Mouse (Mus musculus) lung, postnatal 4 days (tissue): ENCODE measurements at regions not wholly inside any gene's neighbourhood (a gene's known extent, or its start where the extent isn't known, plus 50 kb on each side); places are given as distances from the start of the nearest gene placed in this dataset.
A peak's percentile ranks its signal among the peaks of the same experiment; 100 is the strongest.
"Not testable (repeated sequence)": the region's sequence is repeated elsewhere in the genome, so short reads cannot be mapped to it uniquely, and the experiment has no call there.

Experiments
- DNase-seq, 2 experiments: peaks; one replicate each; pipeline ENCODE4 v3.0.0; 2021

GRCm38 (mm10) chr1:47646681-47647080, 754.0 kb upstream of the Slc39a10 start:
- DNase-seq = no peak

GRCm38 (mm10) chr1:47606597-47606996, 713.9 kb upstream of the Slc39a10 start:
- DNase-seq = no peak

- no peak for DNase-seq
Measured at GRCm38 (mm10) chr1:47603989-47604360, 711.3 kb upstream of the Slc39a10 start.

GRCm38 (mm10) chr1:47603294-47603988, 710.8 kb upstream of the Slc39a10 start:
- DNase-seq = no peak

- DNase-seq = not testable (repeated sequence)
Measured at GRCm38 (mm10) chr1:47593641-47594040, 701.0 kb upstream of the Slc39a10 start.

- DNase-seq = no peak
Measured at GRCm38 (mm10) chr1:47545606-47546005, 653.0 kb upstream of the Slc39a10 start.

GRCm38 (mm10) chr1:47511426-47511825, 618.8 kb upstream of the Slc39a10 start:
- DNase-seq = no peak

GRCm38 (mm10) chr1:47507801-47508200, 615.1 kb upstream of the Slc39a10 start:
- no peak for DNase-seq

GRCm38 (mm10) chr1:47488581-47489204, 596.0 kb upstream of the Slc39a10 start:
- DNase-seq = no peak

- no peak for DNase-seq
Measured at GRCm38 (mm10) chr1:47486087-47486486, 593.4 kb upstream of the Slc39a10 start.

GRCm38 (mm10) chr1:47479059-47479458, 586.4 kb upstream of the Slc39a10 start:
- no peak for DNase-seq

- no peak for DNase-seq
Measured at GRCm38 (mm10) chr1:47466573-47467253, 574.1 kb upstream of the Slc39a10 start.

GRCm38 (mm10) chr1:47448737-47449489, 556.3 kb upstream of the Slc39a10 start:
- no peak for DNase-seq

- no peak for DNase-seq
Measured at GRCm38 (mm10) chr1:47448070-47448469, 555.4 kb upstream of the Slc39a10 start.

GRCm38 (mm10) chr1:47446021-47446420, 553.4 kb upstream of the Slc39a10 start:
- DNase-seq = no peak

GRCm38 (mm10) chr1:47432829-47433228, 540.2 kb upstream of the Slc39a10 start:
- no peak for DNase-seq

GRCm38 (mm10) chr1:47405164-47405563, 512.5 kb upstream of the Slc39a10 start:
- no peak for DNase-seq

GRCm38 (mm10) chr1:47386579-47386978, 493.9 kb upstream of the Slc39a10 start:
- no peak for DNase-seq

- DNase-seq = no peak
Measured at GRCm38 (mm10) chr1:47378795-47379194, 486.1 kb upstream of the Slc39a10 start.

GRCm38 (mm10) chr1:47339718-47340439, 447.2 kb upstream of the Slc39a10 start:
- peak in 1 of 2 experiments; percentile 53 for DNase-seq

- no peak for DNase-seq
Measured at GRCm38 (mm10) chr1:47310572-47311075, 418.0 kb upstream of the Slc39a10 start.

- no peak for DNase-seq
Measured at GRCm38 (mm10) chr1:47306961-47307360, 414.3 kb upstream of the Slc39a10 start.
